Mouse (Mus musculus): ENCODE data around the gene Prkce. TPM values are rescaled to one million over a fixed set of nuclear protein-coding genes. Genes with fewer than 3 reads are reported as not detected.
A peak's percentile ranks its signal among the peaks of the same experiment; 100 is the strongest.

Gene Prkce
- polyA plus RNA-seq, 1 experiment, result 4.8 TPM

- H3K27ac ChIP-seq (ENCODE audit: control insufficient read depth, insufficient read depth, low read depth, low read length, poor library complexity), result no peak overlapping the region
- TF ChIP-seq POLR2A (IDR thresholded peaks at IDR 0.05; ENCODE audit: borderline replicate concordance, control insufficient read depth, low read depth, low read length), result no peak
- no peak for TF ChIP-seq CTCF (IDR thresholded peaks at IDR 0.05; ENCODE audit: control insufficient read depth, insufficient read depth, low read length)
- 74% methylated on average over 4 of the region's 4 CpGs for WGBS
- H3K4me1 ChIP-seq (ENCODE audit: control insufficient read depth, insufficient read depth, low read length), result peaks cover 6% of the 10 kb centered on the region
- no peak overlapping the region for H3K4me3 ChIP-seq (replicated peaks; ENCODE audit: control insufficient read depth, low read depth, low read length)
Measured at GRCm38 (mm10) chr17:86351282-86351681, 183.7 kb downstream of the Prkce start.

GRCm38 (mm10) chr17:86352247-86353037, 184.9 kb downstream of the Prkce start:
- Histone ChIP-seq H3K27ac (ENCODE audit: control insufficient read depth, insufficient read depth, low read depth, low read length, poor library complexity) (peak overlapping the region; percentile 57), H3K4me3 (replicated peaks; ENCODE audit: control insufficient read depth, low read depth, low read length) (peak overlapping the region; percentile 14), H3K4me1 (ENCODE audit: control insufficient read depth, insufficient read depth, low read length) (peaks cover 6% of the 10 kb centered on the region)
- TF ChIP-seq POLR2A (IDR thresholded peaks at IDR 0.05; ENCODE audit: borderline replicate concordance, control insufficient read depth, low read depth, low read length) (no peak), CTCF (IDR thresholded peaks at IDR 0.05; ENCODE audit: control insufficient read depth, insufficient read depth, low read length) (no peak)
- WGBS, result 73% methylated on average over 12 of the region's 12 CpGs

- 3% methylated on average over 4 of the region's 4 CpGs for WGBS
- Histone ChIP-seq H3K27ac (ENCODE audit: control insufficient read depth, insufficient read depth, low read depth, low read length, poor library complexity) (peak overlapping the region; percentile 67), H3K4me3 (replicated peaks; ENCODE audit: control insufficient read depth, low read depth, low read length) (peak overlapping the region; percentile 46), H3K4me1 (ENCODE audit: control insufficient read depth, insufficient read depth, low read length) (peaks cover 6% of the 10 kb centered on the region)
- TF ChIP-seq POLR2A (IDR thresholded peaks at IDR 0.05; ENCODE audit: borderline replicate concordance, control insufficient read depth, low read depth, low read length), result peak; percentile 47; the same call in 1 of the 2 replicates
- no peak for TF ChIP-seq CTCF (IDR thresholded peaks at IDR 0.05; ENCODE audit: control insufficient read depth, insufficient read depth, low read length)
Measured at GRCm38 (mm10) chr17:86353679-86354078, 186.1 kb downstream of the Prkce start.

- 14% methylated on average over 4 of the region's 4 CpGs for WGBS
Measured at GRCm38 (mm10) chr17:86354101-86354500, 186.5 kb downstream of the Prkce start.

GRCm38 (mm10) chr17:86354896-86355295, 187.3 kb downstream of the Prkce start:
- peaks cover 4% of the 10 kb centered on the region; the same call in 1 of the 2 replicates for H3K4me1 ChIP-seq (ENCODE audit: control insufficient read depth, insufficient read depth, low read length)
- H3K27ac ChIP-seq (ENCODE audit: control insufficient read depth, insufficient read depth, low read depth, low read length, poor library complexity), result no peak overlapping the region
- WGBS, result 57% methylated on average over 3 of the region's 3 CpGs
- TF ChIP-seq POLR2A (IDR thresholded peaks at IDR 0.05; ENCODE audit: borderline replicate concordance, control insufficient read depth, low read depth, low read length), result no peak
- no peak for TF ChIP-seq CTCF (IDR thresholded peaks at IDR 0.05; ENCODE audit: control insufficient read depth, insufficient read depth, low read length)
- H3K4me3 ChIP-seq (replicated peaks; ENCODE audit: control insufficient read depth, low read depth, low read length), result no peak overlapping the region

More at GRCm38 (mm10) chr17:86354101-86354500, 186.5 kb downstream of the Prkce start:
- H3K27ac ChIP-seq (ENCODE audit: control insufficient read depth, insufficient read depth, low read depth, low read length, poor library complexity), result peak overlapping the region; percentile 67; the same call in 1 of the 2 replicates
- TF ChIP-seq CTCF (IDR thresholded peaks at IDR 0.05; ENCODE audit: control insufficient read depth, insufficient read depth, low read length) (no peak), POLR2A (IDR thresholded peaks at IDR 0.05; ENCODE audit: borderline replicate concordance, control insufficient read depth, low read depth, low read length) (no peak)
- H3K4me1 ChIP-seq (ENCODE audit: control insufficient read depth, insufficient read depth, low read length), result peaks cover 5% of the 10 kb centered on the region
- peak overlapping the region; percentile 1 for H3K4me3 ChIP-seq (replicated peaks; ENCODE audit: control insufficient read depth, low read depth, low read length)

GRCm38 (mm10) chr17:86355318-86355717, 187.7 kb downstream of the Prkce start:
- no peak overlapping the region for H3K27ac ChIP-seq (ENCODE audit: control insufficient read depth, insufficient read depth, low read depth, low read length, poor library complexity)
- H3K4me1 ChIP-seq (ENCODE audit: control insufficient read depth, insufficient read depth, low read length), result peaks cover 4% of the 10 kb centered on the region; the same call in 1 of the 2 replicates
- 76% methylated on average over 2 of the region's 2 CpGs for WGBS
- no peak overlapping the region for H3K4me3 ChIP-seq (replicated peaks; ENCODE audit: control insufficient read depth, low read depth, low read length)
- TF ChIP-seq CTCF (IDR thresholded peaks at IDR 0.05; ENCODE audit: control insufficient read depth, insufficient read depth, low read length) (no peak), POLR2A (IDR thresholded peaks at IDR 0.05; ENCODE audit: borderline replicate concordance, control insufficient read depth, low read depth, low read length) (no peak)

GRCm38 (mm10) chr17:86355772-86356451, 188.3 kb downstream of the Prkce start:
- H3K4me3 ChIP-seq (replicated peaks; ENCODE audit: control insufficient read depth, low read depth, low read length), result no peak overlapping the region

GRCm38 (mm10) chr17:86358388-86358787, 190.8 kb downstream of the Prkce start:
- no peak overlapping the region for H3K27ac ChIP-seq (ENCODE audit: control insufficient read depth, insufficient read depth, low read depth, low read length, poor library complexity)
- 36% methylated on average over 5 of the region's 5 CpGs for WGBS

More at GRCm38 (mm10) chr17:86355772-86356451, 188.3 kb downstream of the Prkce start:
- H3K27ac ChIP-seq (ENCODE audit: control insufficient read depth, insufficient read depth, low read depth, low read length, poor library complexity), result no peak overlapping the region
- H3K4me1 ChIP-seq (ENCODE audit: control insufficient read depth, insufficient read depth, low read length), result peaks cover 4% of the 10 kb centered on the region; the same call in 1 of the 2 replicates
- 73% methylated on average over 7 of the region's 7 CpGs for WGBS
- TF ChIP-seq CTCF (IDR thresholded peaks at IDR 0.05; ENCODE audit: control insufficient read depth, insufficient read depth, low read length) (no peak), POLR2A (IDR thresholded peaks at IDR 0.05; ENCODE audit: borderline replicate concordance, control insufficient read depth, low read depth, low read length) (no peak)

More at GRCm38 (mm10) chr17:86358388-86358787, 190.8 kb downstream of the Prkce start:
- TF ChIP-seq POLR2A (IDR thresholded peaks at IDR 0.05; ENCODE audit: borderline replicate concordance, control insufficient read depth, low read depth, low read length) (no peak), CTCF (IDR thresholded peaks at IDR 0.05; ENCODE audit: control insufficient read depth, insufficient read depth, low read length) (no peak)
- peaks cover 4% of the 10 kb centered on the region; the same call in 1 of the 2 replicates for H3K4me1 ChIP-seq (ENCODE audit: control insufficient read depth, insufficient read depth, low read length)
- no peak overlapping the region for H3K4me3 ChIP-seq (replicated peaks; ENCODE audit: control insufficient read depth, low read depth, low read length)

Data from bone marrow, adult 2 months (tissue).